Mouse (Mus musculus) cerebellum, adult 2 months (tissue): Measurements from ENCODE around the gene Sh3d19. TPM values are rescaled to one million over a fixed set of nuclear protein-coding genes. Genes with fewer than 3 reads are reported as not detected.
"Not testable (repeated sequence)": the region's sequence is repeated elsewhere in the genome, so short reads cannot be mapped to it uniquely, and the experiment has no call there.

ENCODE experiments used
- DNase-seq, 2 experiments: peaks; one replicate each; pipeline ENCODE4 v3.0.0; 2021
- H3K27ac ChIP-seq: fragments of 200-500 bp; 2 replicates; pipeline ENCODE4 v1.5.1; 2012; ENCODE audit warnings: low read length, control low read depth, inconsistent platforms; ENCODE audit not compliant: insufficient read depth
- H3K27me3 ChIP-seq: fragments of 200-500 bp; 2 replicates; pipeline ENCODE4 v1.6.1; 2012; ENCODE audit warnings: inconsistent platforms, mild to moderate bottlenecking, low read length, moderate library complexity; ENCODE audit not compliant: control insufficient read depth, insufficient read depth
- H3K4me1 ChIP-seq: fragments of 200-500 bp; 2 replicates; pipeline ENCODE4 v1.6.1; 2011; ENCODE audit warnings: low read length; ENCODE audit not compliant: control insufficient read depth, insufficient read depth
- H3K4me3 ChIP-seq: fragments of 200-500 bp; replicated peaks from 2 replicates; pipeline ENCODE3; 2011; ENCODE audit warnings: mild to moderate bottlenecking, low read depth, low read length, control low read depth; ENCODE audit not compliant: insufficient read depth
- CTCF ChIP-seq: fragments of 200-500 bp; IDR thresholded peaks from 2 replicates; pipeline ENCODE4 v1.5.1; 2011; ENCODE audit warnings: low read depth, mild to moderate bottlenecking, control low read depth, low read length, moderate library complexity, borderline replicate concordance; ENCODE audit not compliant: insufficient read depth
- POLR2A ChIP-seq: fragments of 200-500 bp; IDR thresholded peaks from 2 replicates; pipeline ENCODE4 v1.6.1; 2011; ENCODE audit warnings: low read length, control low read depth, borderline replicate concordance; ENCODE audit not compliant: insufficient read depth
- WGBS: fragments of 180-500 bp; shearing (Covaris S2); methylation state at CpG from one replicate; pipeline ENCODE4 v1.1.7; 2018; 5-methylcytosine and 5-hydroxymethylcytosine counted together
- polyA plus RNA-seq: library from polyadenylated mRNA; depleted of rRNA; stranded (reverse); fragments of >200 nt; gene quantifications from 2 replicates; pipeline ENCODE4 v1.2.3, GENCODE M21; 2012

Gene Sh3d19
- polyA plus RNA-seq, 1 experiment = 14.5 TPM

- no peak overlapping the region for H3K27ac ChIP-seq
- WGBS = 86% methylated on average over 6 of the region's 6 CpGs
These were observed 131.0 kb downstream of the Sh3d19 start for GRCm38 (mm10) chr3:86101956-86102355.

GRCm38 (mm10) chr3:86103449-86104291, 132.8 kb downstream of the Sh3d19 start:
- TF ChIP-seq CTCF = no peak
- TF ChIP-seq POLR2A = no peak
- Histone ChIP-seq H3K4me3 (no peak overlapping the region), H3K4me1 (no peaks in the 10 kb centered on the region), H3K27ac (no peak overlapping the region), H3K27me3 (no peaks in the 10 kb centered on the region)
- 83% methylated on average over 18 of the region's 18 CpGs for WGBS
- DNase-seq = no peak

More at GRCm38 (mm10) chr3:86101956-86102355, 131.0 kb downstream of the Sh3d19 start:
- Histone ChIP-seq H3K27me3 (no peaks in the 10 kb centered on the region), H3K4me1 (no peaks in the 10 kb centered on the region), H3K4me3 (no peak overlapping the region)
- TF ChIP-seq POLR2A (no peak), CTCF (no peak)
- DNase-seq = no peak

GRCm38 (mm10) chr3:86104433-86104832, 133.5 kb downstream of the Sh3d19 start:
- DNase-seq, H3K27me3 ChIP-seq: not testable (repeated sequence)
- WGBS = 79% methylated on average over 7 of the region's 7 CpGs

GRCm38 (mm10) chr3:86104909-86105308, 134.0 kb downstream of the Sh3d19 start:
- no peak overlapping the region for H3K27ac ChIP-seq
- H3K4me1 ChIP-seq = no peaks in the 10 kb centered on the region
- 88% methylated on average over 4 of the region's 4 CpGs for WGBS
- DNase-seq = no peak
- TF ChIP-seq CTCF (no peak), POLR2A (no peak)
- no peak overlapping the region for H3K4me3 ChIP-seq
- no peaks in the 10 kb centered on the region for H3K27me3 ChIP-seq

More at GRCm38 (mm10) chr3:86104433-86104832, 133.5 kb downstream of the Sh3d19 start:
- H3K4me1 ChIP-seq, H3K27ac ChIP-seq, H3K4me3 ChIP-seq: not testable (repeated sequence)

- Histone ChIP-seq H3K4me1 (no peaks in the 10 kb centered on the region), H3K27ac (no peak overlapping the region), H3K27me3 (no peaks in the 10 kb centered on the region), H3K4me3 (no peak overlapping the region)
- no peak for DNase-seq
- 95% methylated on average over 8 of the region's 8 CpGs for WGBS
- TF ChIP-seq POLR2A (no peak), CTCF (no peak)
These were observed 135.2 kb downstream of the Sh3d19 start for GRCm38 (mm10) chr3:86106086-86106632.

- WGBS = 79% methylated on average over 8 of the region's 8 CpGs
- no peak overlapping the region for H3K27ac ChIP-seq
- H3K27me3 ChIP-seq = no peaks in the 10 kb centered on the region
- no peak overlapping the region for H3K4me3 ChIP-seq
- no peak for DNase-seq
- TF ChIP-seq POLR2A (no peak), CTCF (no peak)
- no peaks in the 10 kb centered on the region for H3K4me1 ChIP-seq
These were observed 137.0 kb downstream of the Sh3d19 start for GRCm38 (mm10) chr3:86107637-86108539.

- Histone ChIP-seq H3K4me3 (no peak overlapping the region), H3K27me3 (no peaks in the 10 kb centered on the region), H3K27ac (no peak overlapping the region), H3K4me1 (no peaks in the 10 kb centered on the region)
- TF ChIP-seq CTCF (no peak), POLR2A (no peak)
- no peak for DNase-seq
- 87% methylated on average over 4 of the region's 4 CpGs for WGBS
These were observed 137.7 kb downstream of the Sh3d19 start for GRCm38 (mm10) chr3:86108576-86108975.

- H3K4me3 ChIP-seq = no peak overlapping the region
- no peaks in the 10 kb centered on the region for H3K27me3 ChIP-seq
- no peak for DNase-seq
- no peaks in the 10 kb centered on the region for H3K4me1 ChIP-seq
- TF ChIP-seq POLR2A (no peak), CTCF (no peak)
- 75% methylated on average over 7 of the region's 7 CpGs for WGBS
- no peak overlapping the region for H3K27ac ChIP-seq
These were observed 138.2 kb downstream of the Sh3d19 start for GRCm38 (mm10) chr3:86109099-86109498.
